Mouse (Mus musculus) lung, embryonic 16.5 days (tissue): ENCODE data around the gene Pamr1. TPM values are rescaled to one million over a fixed set of nuclear protein-coding genes. Genes with fewer than 3 reads are reported as not detected.

Experiments
- ATAC-seq: fragments of 200-750 bp; cut with Nextera tagmentation; 2 replicates; pipeline ENCODE4 v1.8.0; 2017; ENCODE audit warnings: low read depth, mild to moderate bottlenecking, moderate library complexity
- H3K27ac ChIP-seq: fragments of 300-500 bp; sonication (generic); 2 replicates; pipeline ENCODE4 v1.5.1; 2014; ENCODE audit warnings: mild to moderate bottlenecking, control low read depth, low read length
- H3K27me3 ChIP-seq: fragments of 300-500 bp; sonication (generic); 2 replicates; pipeline ENCODE4 v1.6.1; 2014; ENCODE audit warnings: low read depth, low read length, mixed read lengths; ENCODE audit not compliant: control insufficient read depth, insufficient read depth
- H3K36me3 ChIP-seq: fragments of 300-500 bp; sonication (generic); 2 replicates; pipeline ENCODE4 v1.6.1; 2014; ENCODE audit warnings: low read length; ENCODE audit not compliant: control insufficient read depth, insufficient read depth
- H3K4me1 ChIP-seq: fragments of 300-500 bp; sonication (generic); replicated peaks from 2 replicates; pipeline ENCODE4 v1.6.1; 2014; ENCODE audit warnings: low read length, mixed read lengths; ENCODE audit not compliant: control insufficient read depth, insufficient read depth
- H3K4me2 ChIP-seq: fragments of 300-500 bp; sonication (generic); 2 replicates; pipeline ENCODE4 v1.6.1; 2014; ENCODE audit warnings: low read depth, low read length, control low read depth
- H3K4me3 ChIP-seq: fragments of 300-500 bp; sonication (generic); 2 replicates; pipeline ENCODE4 v1.5.1; 2014; ENCODE audit warnings: mild to moderate bottlenecking, low read length, control low read depth
- H3K9ac ChIP-seq: fragments of 300-500 bp; sonication (generic); 2 replicates; pipeline ENCODE4 v1.6.1; 2014; ENCODE audit warnings: low read length, control low read depth
- H3K9me3 ChIP-seq: fragments of 300-500 bp; sonication (generic); 2 replicates; pipeline ENCODE4 v1.6.1; 2016; ENCODE audit warnings: low read length; ENCODE audit not compliant: control insufficient read depth
- WGBS: fragments of 180-500 bp; shearing (Covaris S2); extraction: QIAGEN DNeasy Blood & Tissue Kit; methylation state at CpG from one replicate; pipeline ENCODE4 v1.1.7; 2014; 5-methylcytosine and 5-hydroxymethylcytosine counted together
- polyA plus RNA-seq: library from polyadenylated mRNA; unstranded; fragments of >200 nt; fragmentation: Nextera tagmentation; extraction: Ambion mirVana; gene quantifications from 2 replicates; pipeline ENCODE4 v1.2.1, GENCODE M21; 2015

The Pamr1 gene
- polyA plus RNA-seq, 1 experiment from 2014 or later: 19.5 TPM

DNA sequence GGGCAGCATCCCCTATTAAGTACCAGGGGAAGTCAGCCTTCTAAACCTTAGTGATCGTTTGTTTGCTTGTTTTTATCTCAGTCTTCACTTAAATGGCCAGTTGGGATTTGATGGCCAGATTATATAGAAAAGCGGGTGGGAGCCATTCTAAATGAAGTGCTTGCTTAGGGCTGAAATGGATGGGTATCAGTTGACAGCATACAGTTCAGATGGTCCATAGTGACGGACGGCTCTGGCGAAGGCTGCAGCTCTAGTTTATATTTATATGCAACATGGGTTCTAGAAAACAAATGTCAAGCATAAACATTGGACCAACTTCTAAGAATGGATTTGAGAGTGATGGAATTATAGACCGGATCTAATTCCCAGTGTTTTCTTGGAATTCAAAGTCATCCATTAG is 118.2 kb downstream of the Pamr1 start:
- ATAC-seq: peak; percentile 59
- Histone ChIP-seq H3K4me1 (peaks cover 6% of the 10 kb centered on the region; the same call in 1 of the 2 replicates), H3K27ac (no peak overlapping the region), H3K27me3 (no peaks in the 10 kb centered on the region), H3K9ac (no peak overlapping the region), H3K9me3 (no peaks in the 10 kb centered on the region), H3K4me3 (no peak overlapping the region), H3K4me2 (no peak overlapping the region), H3K36me3 (no peaks in the 10 kb centered on the region)
- WGBS: 33% methylated on average over 6 of the region's 6 CpGs

DNA sequence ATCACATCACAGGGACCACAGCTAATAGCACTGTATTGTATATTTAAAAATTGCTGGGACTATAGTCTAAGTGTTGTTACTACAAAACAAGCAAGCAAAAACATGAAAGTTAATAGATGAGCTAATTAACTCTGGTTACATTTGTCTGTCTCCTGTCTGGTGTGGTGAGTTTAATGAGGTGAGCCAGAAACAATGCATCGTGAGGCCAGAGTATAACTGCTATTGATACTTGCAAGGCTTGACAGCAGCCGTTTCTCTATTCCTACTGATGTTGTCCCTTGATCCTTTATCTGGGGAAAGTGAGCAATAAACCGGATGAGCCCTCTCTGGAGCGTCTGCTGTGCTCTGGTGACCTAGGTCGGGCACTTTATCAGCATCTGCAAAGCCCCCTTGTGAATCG is 119.8 kb downstream of the Pamr1 start:
- Histone ChIP-seq H3K27me3 (no peaks in the 10 kb centered on the region), H3K4me2 (no peak overlapping the region), H3K36me3 (no peaks in the 10 kb centered on the region), H3K27ac (no peak overlapping the region), H3K9ac (no peak overlapping the region), H3K9me3 (no peaks in the 10 kb centered on the region), H3K4me1 (no peaks in the 10 kb centered on the region), H3K4me3 (no peak overlapping the region)
- ATAC-seq: peak; percentile 68
- 22% methylated on average over 6 of the region's 6 CpGs for WGBS

DNA sequence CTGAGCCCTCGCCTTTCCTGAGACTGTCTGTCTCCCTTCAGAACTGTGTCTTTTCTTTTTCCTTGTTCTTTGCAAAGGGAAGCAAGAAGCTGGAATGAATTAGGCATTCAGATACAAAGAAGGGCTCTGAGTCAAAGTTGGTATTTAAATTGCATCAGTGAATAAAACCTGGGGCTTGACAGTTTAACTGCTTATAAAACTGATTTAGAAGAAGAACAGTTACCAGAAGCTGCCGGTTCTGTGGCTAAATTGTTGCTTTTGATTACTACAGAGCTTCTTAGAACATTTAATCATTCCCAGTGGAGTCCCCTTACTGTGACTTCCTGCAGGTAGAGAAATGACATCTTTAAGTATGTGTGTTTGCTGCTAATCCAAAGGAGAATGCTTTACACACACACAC is 124.8 kb downstream of the Pamr1 start:
- Histone ChIP-seq H3K4me2 (no peak overlapping the region), H3K27ac (no peak overlapping the region), H3K36me3 (no peaks in the 10 kb centered on the region), H3K27me3 (no peaks in the 10 kb centered on the region), H3K9ac (no peak overlapping the region), H3K4me3 (no peak overlapping the region), H3K9me3 (no peaks in the 10 kb centered on the region), H3K4me1 (no peaks in the 10 kb centered on the region)
- ATAC-seq: no peak
- 68% methylated on average over 2 of the region's 2 CpGs for WGBS

DNA sequence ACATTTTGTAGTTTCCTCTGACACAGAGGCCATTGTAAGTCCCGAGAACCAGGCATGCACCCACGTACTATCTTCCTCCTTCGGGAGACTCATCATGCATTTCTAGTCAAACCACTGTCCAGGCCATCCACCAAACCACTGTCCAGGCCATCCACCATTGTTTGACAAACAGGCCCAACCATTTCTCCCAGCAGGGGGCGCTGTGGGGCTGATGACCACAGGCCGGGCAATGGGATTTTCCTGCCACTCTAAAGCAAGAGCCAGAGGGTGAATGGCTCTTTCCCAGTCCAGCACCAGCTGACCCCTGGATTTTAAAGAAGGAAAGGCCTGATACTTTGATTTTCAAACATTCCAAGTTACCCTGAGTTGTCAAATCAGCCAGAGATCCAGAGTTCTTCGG is 125.5 kb downstream of the Pamr1 start:
- no peaks in the 10 kb centered on the region for H3K36me3 ChIP-seq
- H3K4me1 ChIP-seq: no peaks in the 10 kb centered on the region
- H3K4me2 ChIP-seq: no peak overlapping the region
- WGBS: 71% methylated on average over 6 of the region's 6 CpGs
- no peak for ATAC-seq
- H3K9me3 ChIP-seq: no peaks in the 10 kb centered on the region
- no peaks in the 10 kb centered on the region for H3K27me3 ChIP-seq
- H3K4me3 ChIP-seq: no peak overlapping the region
- H3K9ac ChIP-seq: no peak overlapping the region
- no peak overlapping the region for H3K27ac ChIP-seq

DNA sequence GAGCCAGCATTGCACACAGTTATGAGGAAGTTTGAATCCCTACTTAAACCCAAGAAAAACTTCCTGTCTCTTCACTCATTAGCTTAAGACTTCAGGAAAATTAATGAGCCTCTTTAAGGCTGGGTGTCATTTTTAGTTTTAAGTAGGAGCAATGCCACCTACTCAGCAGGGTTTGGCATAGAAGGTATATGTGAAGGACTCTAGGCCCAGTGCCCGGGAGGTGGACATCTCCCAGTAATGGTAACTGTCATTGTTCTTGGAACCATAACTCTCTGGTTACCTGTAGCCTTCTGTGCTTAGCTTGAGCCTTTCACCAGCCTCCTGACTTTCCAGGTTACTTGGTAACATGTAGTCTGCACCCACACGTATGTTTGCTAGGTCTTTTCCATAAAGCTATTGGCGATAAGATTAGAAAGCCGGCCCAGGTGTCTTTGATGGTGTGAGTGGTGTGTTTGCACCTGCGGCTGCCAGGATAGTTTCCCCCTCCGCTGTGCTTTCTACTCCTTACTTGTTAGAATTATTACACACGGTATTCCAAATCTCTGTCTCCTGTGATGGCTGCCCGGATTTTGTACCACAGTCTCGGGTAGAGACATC is 127.0 kb downstream of the Pamr1 start:
- no peak for ATAC-seq
- WGBS: 74% methylated on average over 9 of the region's 9 CpGs
- no peak overlapping the region for H3K9ac ChIP-seq
- H3K27me3 ChIP-seq: no peaks in the 10 kb centered on the region
- no peaks in the 10 kb centered on the region for H3K9me3 ChIP-seq
- H3K4me3 ChIP-seq: no peak overlapping the region
- no peak overlapping the region for H3K27ac ChIP-seq
- no peaks in the 10 kb centered on the region for H3K36me3 ChIP-seq
- H3K4me1 ChIP-seq: no peaks in the 10 kb centered on the region
- H3K4me2 ChIP-seq: no peak overlapping the region

DNA sequence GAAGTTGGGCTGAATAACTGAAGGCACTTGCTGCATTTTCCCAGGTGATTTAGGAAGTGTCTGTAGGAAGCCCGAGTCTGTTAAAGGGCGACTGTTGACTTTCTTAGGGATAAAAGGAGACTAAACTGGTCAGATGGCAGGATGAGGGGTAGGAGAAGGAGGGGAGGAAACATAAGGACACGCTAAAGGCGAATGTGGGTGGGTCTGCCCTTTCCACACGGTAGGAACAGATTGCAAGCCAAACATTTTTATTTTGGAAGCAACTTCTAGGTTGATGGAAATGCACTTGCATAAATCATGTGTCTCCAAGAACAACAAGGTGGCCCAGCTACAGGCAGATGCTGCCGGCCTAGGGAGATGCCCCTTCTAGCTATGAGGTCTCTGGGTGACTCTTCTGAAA is 127.6 kb downstream of the Pamr1 start:
- no peaks in the 10 kb centered on the region for H3K36me3 ChIP-seq
- H3K9ac ChIP-seq: no peak overlapping the region
- 58% methylated on average over 6 of the region's 6 CpGs for WGBS
- H3K27ac ChIP-seq: no peak overlapping the region
- H3K4me2 ChIP-seq: no peak overlapping the region
- no peak for ATAC-seq
- H3K27me3 ChIP-seq: no peaks in the 10 kb centered on the region
- no peak overlapping the region for H3K4me3 ChIP-seq
- H3K9me3 ChIP-seq: no peaks in the 10 kb centered on the region
- no peaks in the 10 kb centered on the region for H3K4me1 ChIP-seq

DNA sequence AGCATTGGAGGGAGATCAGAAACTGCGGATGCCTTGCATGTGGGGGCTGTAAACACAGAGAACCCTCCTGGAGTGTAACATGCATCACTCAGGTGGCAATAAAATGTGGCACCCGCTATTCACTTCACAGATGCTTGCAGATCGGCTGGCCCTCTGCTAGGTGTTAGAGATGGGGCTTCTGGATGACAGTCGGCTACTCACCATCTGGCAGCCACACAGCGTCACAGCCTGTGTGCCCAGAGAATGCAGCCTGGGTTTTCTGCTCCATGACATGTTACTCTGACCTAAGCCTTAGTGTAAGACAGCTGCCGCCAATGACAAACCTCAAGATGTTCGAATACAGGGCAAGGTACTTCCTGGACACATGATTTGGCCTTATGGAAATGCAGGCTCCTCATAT is 131.5 kb downstream of the Pamr1 start:
- Histone ChIP-seq H3K4me2 (no peak overlapping the region), H3K4me1 (no peaks in the 10 kb centered on the region; the same call in 1 of the 2 replicates), H3K9ac (no peak overlapping the region), H3K9me3 (no peaks in the 10 kb centered on the region), H3K4me3 (no peak overlapping the region), H3K27me3 (no peaks in the 10 kb centered on the region), H3K27ac (no peak overlapping the region), H3K36me3 (no peaks in the 10 kb centered on the region)
- ATAC-seq: no peak
- 73% methylated on average over 7 of the region's 7 CpGs for WGBS

DNA sequence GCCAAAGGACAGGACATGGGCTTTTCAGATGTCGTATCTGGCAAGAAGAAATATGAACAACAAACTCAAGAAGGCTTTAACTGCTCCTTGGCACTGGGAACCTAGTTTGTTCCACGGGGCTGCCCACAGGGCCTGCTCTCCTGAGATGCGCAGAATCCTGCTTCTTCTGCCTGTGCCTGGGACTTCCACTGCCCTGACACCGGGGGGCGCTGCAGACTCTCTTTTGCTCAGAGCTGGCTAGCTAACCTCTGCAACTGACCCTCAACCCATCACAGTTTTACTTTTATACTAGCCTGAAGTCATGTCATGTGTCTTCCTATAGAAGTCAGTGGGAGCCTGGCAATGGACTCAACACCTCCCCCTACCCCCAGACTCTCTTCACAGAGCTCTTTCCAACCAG is 132.4 kb downstream of the Pamr1 start:
- Histone ChIP-seq H3K9me3 (no peaks in the 10 kb centered on the region), H3K36me3 (no peaks in the 10 kb centered on the region), H3K9ac (no peak overlapping the region), H3K4me2 (no peak overlapping the region), H3K4me1 (no peaks in the 10 kb centered on the region; the same call in 1 of the 2 replicates), H3K27ac (no peak overlapping the region), H3K4me3 (no peak overlapping the region), H3K27me3 (no peaks in the 10 kb centered on the region)
- WGBS: 50% methylated on average over 5 of the region's 5 CpGs
- no peak for ATAC-seq

DNA sequence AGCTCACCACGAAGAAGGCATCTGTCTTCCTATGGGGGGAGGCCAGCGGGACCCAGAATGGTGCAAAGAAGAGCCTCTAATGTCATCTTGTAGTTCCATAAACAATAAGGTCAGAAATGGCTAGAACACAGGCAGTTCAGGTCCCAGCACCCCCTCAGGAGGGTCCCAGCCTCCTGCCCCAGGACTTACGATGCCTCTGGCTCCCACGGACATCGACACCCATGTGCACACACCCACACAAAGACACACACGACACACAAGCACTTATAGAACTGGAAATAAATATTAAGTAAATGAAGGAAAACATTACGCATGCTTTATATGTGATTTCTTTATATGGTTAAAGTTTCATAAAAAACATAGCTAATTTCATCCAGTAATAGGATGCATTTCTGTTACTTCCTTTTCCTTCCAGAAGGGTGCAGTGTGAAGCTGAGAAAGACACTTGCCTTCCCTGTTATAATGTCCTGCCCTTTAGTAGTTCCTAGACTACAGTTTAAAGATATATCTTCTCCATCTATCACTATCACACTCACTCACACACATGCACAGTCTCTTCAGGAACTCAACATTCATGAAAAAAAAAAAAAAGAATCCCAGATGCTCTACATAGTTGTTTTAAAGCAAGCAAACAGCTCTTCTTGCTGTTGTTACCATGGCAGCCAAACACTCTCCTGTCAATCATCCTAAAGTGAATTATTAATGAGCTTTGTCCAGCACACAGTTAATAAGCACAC is 135.7 kb downstream of the Pamr1 start:
- Histone ChIP-seq H3K4me3 (no peak overlapping the region), H3K36me3 (no peaks in the 10 kb centered on the region), H3K4me1 (no peaks in the 10 kb centered on the region; the same call in 1 of the 2 replicates), H3K9me3 (no peaks in the 10 kb centered on the region), H3K27ac (no peak overlapping the region), H3K27me3 (no peaks in the 10 kb centered on the region), H3K9ac (peak overlapping the region; percentile 27; the same call in 1 of the 2 replicates), H3K4me2 (no peak overlapping the region)
- 83% methylated on average over 7 of the region's 7 CpGs for WGBS
- no peak for ATAC-seq
